Mouse (Mus musculus): Measurements from ENCODE around the gene Mgat3. TPM values are rescaled to one million over a fixed set of nuclear protein-coding genes. Genes with fewer than 3 reads are reported as not detected.

Mgat3 gene
- polyA plus RNA-seq, 1 experiment from 2014 or later = 16.3 TPM

- Histone ChIP-seq H3K4me2 (no peak overlapping the region), H3K4me1 (no peaks in the 10 kb centered on the region), H3K27ac (no peak overlapping the region), H3K4me3 (no peak overlapping the region), H3K9ac (no peak overlapping the region), H3K9me3 (no peaks in the 10 kb centered on the region), H3K36me3 (replicated peaks) (peaks cover 19% of the 10 kb centered on the region; the same call in 1 of the 2 replicates), H3K27me3 (replicated peaks) (no peaks in the 10 kb centered on the region)
- ATAC-seq (replicated peaks) = no peak
- 60% methylated on average over 5 of the region's 5 CpGs for WGBS
Observed at GRCm38 (mm10) chr15:80165396-80165795, 8.1 kb upstream of the Mgat3 start.

GRCm38 (mm10) chr15:80169484-80169883 lies 4.0 kb upstream of the Mgat3 start:
- H3K27ac ChIP-seq = no peak overlapping the region
- H3K27me3 ChIP-seq (replicated peaks) = 0 out of 2 replicates have a peak, but pooled peaks cover 3% of the 10 kb centered on the region
- 88% methylated on average over 1 of the region's 1 CpGs for WGBS
- H3K36me3 ChIP-seq (replicated peaks) = no peaks in the 10 kb centered on the region
- no peaks in the 10 kb centered on the region for H3K9me3 ChIP-seq
- peaks cover 9% of the 10 kb centered on the region for H3K4me1 ChIP-seq
- ATAC-seq (replicated peaks) = no peak
- H3K9ac ChIP-seq = no peak overlapping the region
- no peak overlapping the region for H3K4me3 ChIP-seq
- H3K4me2 ChIP-seq = no peak overlapping the region

- no peak overlapping the region for H3K9ac ChIP-seq
- ATAC-seq (replicated peaks) = no peak
- H3K27ac ChIP-seq = no peak overlapping the region
- 55% methylated on average over 4 of the region's 4 CpGs for WGBS
- no peaks in the 10 kb centered on the region for H3K36me3 ChIP-seq (replicated peaks)
- no peak overlapping the region for H3K4me2 ChIP-seq
- H3K9me3 ChIP-seq = no peaks in the 10 kb centered on the region
- 0 out of 2 replicates have a peak, but pooled peaks cover 3% of the 10 kb centered on the region for H3K27me3 ChIP-seq (replicated peaks)
- peaks cover 18% of the 10 kb centered on the region for H3K4me1 ChIP-seq
- H3K4me3 ChIP-seq = no peak overlapping the region
Observed at GRCm38 (mm10) chr15:80170357-80170756, 3.2 kb upstream of the Mgat3 start.

- no peak overlapping the region for H3K4me3 ChIP-seq
- no peak overlapping the region for H3K27ac ChIP-seq
- no peak for ATAC-seq (replicated peaks)
- 0 out of 2 replicates have a peak, but pooled peaks cover 3% of the 10 kb centered on the region for H3K27me3 ChIP-seq (replicated peaks)
- WGBS = 14% methylated on average over 8 of the region's 8 CpGs
- no peaks in the 10 kb centered on the region for H3K9me3 ChIP-seq
- no peaks in the 10 kb centered on the region for H3K36me3 ChIP-seq (replicated peaks)
- H3K4me2 ChIP-seq = no peak overlapping the region
- H3K9ac ChIP-seq = no peak overlapping the region
- H3K4me1 ChIP-seq = peaks cover 27% of the 10 kb centered on the region
Observed at GRCm38 (mm10) chr15:80171286-80171685, 2.2 kb upstream of the Mgat3 start.

- peaks cover 31% of the 10 kb centered on the region for H3K4me1 ChIP-seq
- H3K27me3 ChIP-seq (replicated peaks) = 0 out of 2 replicates have a peak, but pooled peaks cover 3% of the 10 kb centered on the region
- no peaks in the 10 kb centered on the region for H3K36me3 ChIP-seq (replicated peaks)
- ATAC-seq (replicated peaks) = no peak
- H3K9ac ChIP-seq = no peak overlapping the region
- WGBS = 26% methylated on average over 6 of the region's 6 CpGs
- H3K9me3 ChIP-seq = no peaks in the 10 kb centered on the region
- H3K4me2 ChIP-seq = no peak overlapping the region
- no peak overlapping the region for H3K4me3 ChIP-seq
- no peak overlapping the region for H3K27ac ChIP-seq
Observed at GRCm38 (mm10) chr15:80171791-80172190, 1.7 kb upstream of the Mgat3 start.

- no peaks in the 10 kb centered on the region for H3K9me3 ChIP-seq
- H3K36me3 ChIP-seq (replicated peaks) = no peaks in the 10 kb centered on the region
- peak overlapping the region; percentile 94 for H3K27ac ChIP-seq
- H3K27me3 ChIP-seq (replicated peaks) = 0 out of 2 replicates have a peak, but pooled peaks cover 3% of the 10 kb centered on the region
- peak; percentile 51 for ATAC-seq (replicated peaks)
- 1% methylated on average over 51 of the region's 60 CpGs for WGBS
- H3K4me2 ChIP-seq = peak overlapping the region; percentile 80
- H3K9ac ChIP-seq = peak overlapping the region; percentile 99
- peaks cover 34% of the 10 kb centered on the region for H3K4me1 ChIP-seq
- H3K4me3 ChIP-seq = peak overlapping the region; percentile 72
Observed at GRCm38 (mm10) chr15:80173781-80174597, 468 bp downstream of the Mgat3 start.

GRCm38 (mm10) chr15:80174598-80174875 lies 1.0 kb downstream of the Mgat3 start:
- peak overlapping the region; percentile 94 for H3K27ac ChIP-seq
- WGBS = 1% methylated on average over 5 of the region's 5 CpGs
- no peaks in the 10 kb centered on the region for H3K36me3 ChIP-seq (replicated peaks)
- H3K4me1 ChIP-seq = peaks cover 34% of the 10 kb centered on the region
- 0 out of 2 replicates have a peak, but pooled peaks cover 3% of the 10 kb centered on the region for H3K27me3 ChIP-seq (replicated peaks)
- H3K4me2 ChIP-seq = peak overlapping the region; percentile 80
- H3K9me3 ChIP-seq = no peaks in the 10 kb centered on the region
- peak overlapping the region; percentile 99 for H3K9ac ChIP-seq
- no peak for ATAC-seq (replicated peaks)
- peak overlapping the region; percentile 72 for H3K4me3 ChIP-seq

GRCm38 (mm10) chr15:80175316-80175715 lies 1.8 kb downstream of the Mgat3 start:
- ATAC-seq (replicated peaks) = no peak
- no peaks in the 10 kb centered on the region for H3K36me3 ChIP-seq (replicated peaks)
- H3K9ac ChIP-seq = peak overlapping the region; percentile 99
- H3K4me3 ChIP-seq = peak overlapping the region; percentile 72
- 72% methylated on average over 9 of the region's 9 CpGs for WGBS
- H3K27me3 ChIP-seq (replicated peaks) = 0 out of 2 replicates have a peak, but pooled peaks cover 3% of the 10 kb centered on the region
- H3K4me2 ChIP-seq = peak overlapping the region; percentile 80
- peaks cover 34% of the 10 kb centered on the region for H3K4me1 ChIP-seq
- no peak overlapping the region for H3K27ac ChIP-seq
- H3K9me3 ChIP-seq = no peaks in the 10 kb centered on the region

GRCm38 (mm10) chr15:80175756-80176155 lies 2.2 kb downstream of the Mgat3 start:
- peak overlapping the region; percentile 80 for H3K4me2 ChIP-seq
- H3K27ac ChIP-seq = no peak overlapping the region
- no peaks in the 10 kb centered on the region for H3K9me3 ChIP-seq
- H3K4me3 ChIP-seq = 0 out of 2 replicates have a peak overlapping the region, but pooled peaks have one; percentile 72
- no peak for ATAC-seq (replicated peaks)
- 0 out of 2 replicates have a peak, but pooled peaks cover 3% of the 10 kb centered on the region for H3K27me3 ChIP-seq (replicated peaks)
- no peaks in the 10 kb centered on the region for H3K36me3 ChIP-seq (replicated peaks)
- peaks cover 34% of the 10 kb centered on the region for H3K4me1 ChIP-seq
- WGBS = 80% methylated on average over 5 of the region's 6 CpGs
- H3K9ac ChIP-seq = no peak overlapping the region

GRCm38 (mm10) chr15:80181561-80181960 lies 8.0 kb downstream of the Mgat3 start:
- no peak for ATAC-seq (replicated peaks)
- no peaks in the 10 kb centered on the region for H3K9me3 ChIP-seq
- no peak overlapping the region for H3K9ac ChIP-seq
- H3K4me1 ChIP-seq = peaks cover 8% of the 10 kb centered on the region; the same call in 1 of the 2 replicates
- no peaks in the 10 kb centered on the region for H3K27me3 ChIP-seq (replicated peaks)
- H3K4me2 ChIP-seq = no peak overlapping the region
- H3K4me3 ChIP-seq = no peak overlapping the region
- WGBS = 77% methylated on average over 7 of the region's 7 CpGs
- no peaks in the 10 kb centered on the region for H3K36me3 ChIP-seq (replicated peaks)
- H3K27ac ChIP-seq = no peak overlapping the region

GRCm38 (mm10) chr15:80182072-80182700 lies 8.7 kb downstream of the Mgat3 start:
- Histone ChIP-seq H3K36me3 (replicated peaks) (no peaks in the 10 kb centered on the region), H3K9me3 (no peaks in the 10 kb centered on the region), H3K4me1 (peaks cover 3% of the 10 kb centered on the region; the same call in 1 of the 2 replicates), H3K4me2 (no peak overlapping the region), H3K27ac (no peak overlapping the region), H3K4me3 (no peak overlapping the region), H3K27me3 (replicated peaks) (no peaks in the 10 kb centered on the region), H3K9ac (no peak overlapping the region)
- 87% methylated on average over 4 of the region's 4 CpGs for WGBS
- ATAC-seq (replicated peaks) = no peak

GRCm38 (mm10) chr15:80188927-80189326 lies 15.4 kb downstream of the Mgat3 start:
- Histone ChIP-seq H3K9me3 (no peaks in the 10 kb centered on the region), H3K27ac (no peak overlapping the region), H3K9ac (no peak overlapping the region), H3K4me2 (no peak overlapping the region), H3K4me1 (peaks cover 11% of the 10 kb centered on the region), H3K4me3 (no peak overlapping the region), H3K36me3 (replicated peaks) (no peaks in the 10 kb centered on the region), H3K27me3 (replicated peaks) (no peaks in the 10 kb centered on the region)
- 87% methylated on average over 5 of the region's 5 CpGs for whole genome bisulfite sequencing
- no peak for ATAC-seq (replicated peaks)
